Mouse (Mus musculus): ENCODE results near the gene Tenm3. TPM values are rescaled to one million over a fixed set of nuclear protein-coding genes. Genes with fewer than 3 reads are reported as not detected.

The Tenm3 gene
- 0.93 TPM for polyA plus RNA-seq (2014; fragmentation: Illumina TruSeq; extraction: RNeasy Lipid Tissue Mini Kit (QIAGEN cat#74804); ENCODE audit: low replicate concordance)

GRCm38 (mm10) chr8:48843931-48844285 is at the start of gene Tenm3:
Gene Tenm3, minus strand, starts transcription at chr8:48843951.

